Mouse (Mus musculus) lung, adult 2 months (tissue): Measurements from ENCODE around the gene Trove2. TPM values are rescaled to one million over a fixed set of nuclear protein-coding genes. Genes with fewer than 3 reads are reported as not detected.

ENCODE experiments used
- DNase-seq: peaks from one replicate; pipeline ENCODE4 v3.0.0; 2022
- H3K4me1 ChIP-seq: fragments of 200-500 bp; 2 replicates; pipeline ENCODE4 v1.6.1; 2011; ENCODE audit warnings: low read length; ENCODE audit not compliant: control insufficient read depth, insufficient read depth
- H3K4me3 ChIP-seq: fragments of 200-500 bp; replicated peaks from 2 replicates; pipeline ENCODE3; 2011; ENCODE audit warnings: low read depth, mild to moderate bottlenecking, control low read depth, low read length; ENCODE audit errors: extremely low read depth
- CTCF ChIP-seq: fragments of 200-500 bp; IDR thresholded peaks from 2 replicates; pipeline ENCODE4 v1.5.1; 2011; ENCODE audit warnings: mild to moderate bottlenecking, low read length, control low read depth; ENCODE audit not compliant: insufficient read depth
- POLR2A ChIP-seq: fragments of 200-500 bp; IDR thresholded peaks from 2 replicates; pipeline ENCODE4 v1.6.1; 2011; ENCODE audit warnings: low read depth, mild to moderate bottlenecking, control low read depth, low read length, borderline replicate concordance; ENCODE audit errors: extremely low read depth
- WGBS: fragments of 180-500 bp; shearing (Covaris S2); methylation state at CpG from one replicate; pipeline ENCODE4 v1.1.7; 2018; 5-methylcytosine and 5-hydroxymethylcytosine counted together
- polyA plus RNA-seq: library from polyadenylated mRNA; depleted of rRNA; stranded (reverse); fragments of >200 nt; gene quantifications from 2 replicates; pipeline ENCODE4 v1.2.3, GENCODE M21; 2012; rRNA removed

The Trove2 gene
- polyA plus RNA-seq, 1 experiment: 5.1 TPM

DNA sequence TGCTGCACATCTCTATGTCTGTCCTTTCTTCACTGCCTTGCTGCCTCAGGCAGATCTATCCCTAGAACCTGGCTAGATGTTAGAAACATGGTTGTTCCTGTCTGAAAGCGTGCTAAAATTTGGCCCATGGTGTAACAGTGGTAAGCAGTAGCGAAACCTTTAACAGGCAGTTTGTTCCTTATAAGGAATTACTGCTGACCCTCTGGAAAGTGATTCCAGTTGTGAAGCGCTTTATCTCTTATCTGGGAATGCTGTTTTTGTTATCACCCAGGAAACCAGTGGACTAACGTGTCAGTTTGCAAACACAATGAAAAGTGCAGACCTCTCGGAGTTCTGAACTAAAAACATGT lies 66.3 kb downstream of the Trove2 start:
- TF ChIP-seq POLR2A (no peak), CTCF (no peak)
- DNase-seq: no peak
- Histone ChIP-seq H3K4me3 (no peak overlapping the region), H3K4me1 (no peaks in the 10 kb centered on the region)
- WGBS: 50% methylated on average over 5 of the region's 5 CpGs

DNA sequence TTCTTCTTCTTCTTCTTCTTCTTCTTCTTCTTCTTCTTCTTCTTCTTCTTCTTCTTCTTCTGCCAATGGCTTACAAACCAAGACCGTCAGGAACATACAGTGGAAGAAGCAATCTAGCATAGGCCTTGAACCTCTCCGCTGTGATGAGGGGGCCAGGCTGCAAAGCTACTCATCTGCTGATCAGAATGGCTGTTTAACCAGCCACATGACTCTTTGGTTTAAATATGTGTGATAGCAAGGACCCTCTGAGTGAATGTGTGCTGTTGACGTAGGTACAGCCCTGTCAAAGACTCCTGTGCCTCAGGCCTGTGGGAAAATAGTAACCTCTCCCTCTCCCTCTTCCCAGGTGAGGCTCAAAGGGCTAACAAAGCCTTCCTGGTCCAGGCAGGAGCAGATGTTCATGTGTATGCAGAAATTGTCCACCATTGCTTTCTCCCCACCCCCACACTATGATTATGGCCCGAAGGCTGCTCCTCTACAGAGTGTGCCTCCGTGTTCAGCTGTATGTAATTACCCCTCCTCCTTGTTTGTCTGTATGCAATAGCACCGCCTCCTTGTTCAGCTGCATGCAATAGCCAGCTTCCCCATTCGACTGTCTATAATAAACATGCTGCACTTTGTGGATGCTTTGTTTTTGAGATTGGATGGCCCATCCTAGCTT lies 66.8 kb downstream of the Trove2 start:
- Histone ChIP-seq H3K4me1 (no peaks in the 10 kb centered on the region), H3K4me3 (no peak overlapping the region)
- WGBS: 58% methylated on average over 7 of the region's 7 CpGs
- TF ChIP-seq POLR2A: no peak
- TF ChIP-seq CTCF: no peak
- no peak for DNase-seq

DNA sequence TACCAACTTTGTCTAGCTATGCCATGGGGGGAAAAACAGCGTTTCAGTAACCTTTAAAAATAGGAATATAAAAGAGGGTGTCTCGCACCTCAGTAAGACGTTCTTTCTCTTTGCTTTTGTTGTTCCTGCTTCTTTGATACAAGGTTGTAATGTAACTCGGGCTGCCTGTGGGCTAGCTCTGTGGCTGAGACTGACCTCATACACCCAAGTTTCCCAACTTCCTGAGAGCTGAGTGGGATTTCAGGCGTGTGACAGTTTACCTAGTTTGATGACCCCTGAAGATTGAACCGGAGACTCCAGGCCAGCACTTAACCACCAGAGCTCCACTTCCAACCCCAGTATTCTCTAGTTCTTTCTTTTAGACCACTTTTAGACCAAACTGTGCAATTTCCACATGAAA lies 68.5 kb downstream of the Trove2 start:
- Histone ChIP-seq H3K4me1 (no peaks in the 10 kb centered on the region), H3K4me3 (no peak overlapping the region)
- no peak for DNase-seq
- 57% methylated on average over 6 of the region's 6 CpGs for WGBS
- TF ChIP-seq POLR2A (no peak), CTCF (no peak)

DNA sequence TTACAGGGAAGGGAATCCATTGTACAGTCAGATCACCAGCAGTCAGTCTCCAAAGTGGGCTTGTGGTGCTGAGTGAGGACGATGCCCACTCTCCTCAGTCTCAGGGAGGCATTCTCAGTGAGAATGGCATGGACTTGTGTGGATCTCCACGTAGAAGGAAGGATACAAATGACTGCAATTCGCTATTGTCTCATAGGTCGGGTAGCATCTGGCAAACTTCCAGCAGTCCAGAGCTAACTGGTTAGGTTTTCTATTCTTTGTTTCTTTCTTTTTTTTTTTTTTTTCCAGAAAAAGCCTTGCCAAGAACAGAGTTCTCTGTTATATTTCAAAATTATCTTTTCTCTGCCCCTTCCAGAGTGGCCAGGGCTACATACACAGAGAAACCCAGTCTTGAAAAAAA lies 69.9 kb downstream of the Trove2 start:
- Histone ChIP-seq H3K4me3 (no peak overlapping the region), H3K4me1 (no peaks in the 10 kb centered on the region)
- WGBS: 56% methylated on average over 4 of the region's 4 CpGs
- TF ChIP-seq POLR2A: no peak
- no peak for TF ChIP-seq CTCF
- DNase-seq: no peak

DNA sequence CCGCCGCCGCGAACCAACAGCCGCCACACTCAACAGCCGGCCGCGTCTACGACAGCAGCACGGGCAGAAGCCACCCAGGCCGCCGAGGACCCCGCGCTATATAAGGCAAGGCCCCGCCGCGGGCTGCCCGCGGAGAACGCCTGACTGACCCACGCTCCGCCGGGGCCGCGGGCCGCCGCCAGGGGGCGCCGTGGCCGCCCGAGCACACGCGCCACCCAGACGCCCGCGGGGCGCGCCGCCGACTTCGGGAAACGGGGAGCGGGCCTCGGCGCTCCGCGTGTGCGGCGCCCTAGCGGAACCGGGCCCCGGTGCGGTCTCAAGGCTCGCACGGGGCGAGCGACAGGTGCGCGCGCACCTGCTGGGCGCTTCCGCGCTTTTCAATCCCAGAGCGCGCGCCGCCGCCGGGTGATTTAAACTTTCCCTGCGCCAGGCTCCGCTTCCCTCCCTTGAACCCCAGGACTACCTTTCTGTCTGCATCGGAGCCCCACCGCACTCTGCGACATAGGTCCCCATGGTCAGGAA lies 74.1 kb downstream of the Trove2 start, which contains the start of gene Cdc73:
Cdc73 (minus strand) TSS at position 153 of the 522 bp plus-strand sequence.
- WGBS: 1% methylated on average over 69 of the region's 74 CpGs
- peak; percentile 25; the same call in 1 of the 2 replicates for TF ChIP-seq CTCF
- TF ChIP-seq POLR2A: peak; percentile 59; the same call in 1 of the 2 replicates
- peak; percentile 88 for DNase-seq
- Histone ChIP-seq H3K4me1 (no peaks in the 10 kb centered on the region; the same call in 1 of the 2 replicates), H3K4me3 (peak within 1 kb of the TSS; percentile 85)

DNA sequence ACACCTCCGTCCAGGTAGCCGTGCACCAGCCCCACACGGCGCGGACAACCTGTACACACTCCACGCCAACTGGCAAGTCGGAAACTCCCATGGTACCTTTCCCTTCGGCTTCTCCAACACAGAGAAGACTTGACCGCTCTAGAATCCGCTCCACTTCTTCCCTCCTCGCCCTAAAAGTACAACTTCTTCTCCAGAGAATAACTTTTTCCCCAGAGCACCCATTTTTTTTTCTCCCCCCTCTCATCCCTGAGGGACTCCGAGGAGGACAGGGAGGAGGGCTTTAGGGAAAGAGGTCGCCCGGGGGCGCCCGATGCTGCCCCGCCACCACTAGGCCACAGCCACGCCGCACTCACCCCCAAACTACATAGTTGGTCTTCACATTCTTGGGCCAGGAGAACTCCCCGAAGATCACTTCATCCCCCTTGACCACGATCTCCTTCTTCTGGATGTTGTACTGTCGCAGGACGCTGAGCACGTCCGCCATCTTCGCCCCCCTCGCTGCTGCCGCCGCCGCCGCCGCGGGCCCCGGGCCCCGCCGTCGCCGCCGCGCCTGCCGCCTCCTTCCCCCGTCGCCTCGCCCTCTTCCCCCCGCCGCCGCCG lies 74.6 kb downstream of the Trove2 start:
- WGBS: 2% methylated on average over 46 of the region's 48 CpGs
- TF ChIP-seq CTCF (no peak), POLR2A (no peak)
- no peak for DNase-seq
- Histone ChIP-seq H3K4me1 (no peaks in the 10 kb centered on the region; the same call in 1 of the 2 replicates), H3K4me3 (peak overlapping the region; percentile 85)

DNA sequence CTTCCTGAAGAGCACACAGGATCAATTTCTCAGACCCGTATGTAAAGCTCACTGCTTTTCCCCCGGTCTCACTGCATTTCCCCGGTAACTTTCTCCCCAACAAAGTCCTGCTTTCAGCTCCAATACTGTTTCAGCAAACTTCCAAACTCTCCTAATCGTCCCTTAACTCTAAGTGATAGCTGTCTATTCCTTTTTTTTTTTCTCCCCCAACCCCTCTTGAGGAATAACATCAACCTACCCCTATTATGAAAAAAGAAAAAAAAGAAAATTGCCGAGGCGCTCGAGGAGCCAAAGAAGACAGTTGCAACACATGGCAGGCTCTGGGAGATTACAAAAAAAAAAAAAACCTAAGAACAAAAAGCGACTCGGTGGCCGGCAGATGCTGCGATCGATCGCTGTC lies 75.1 kb downstream of the Trove2 start:
- under 1% methylated on average over 13 of the region's 13 CpGs for WGBS
- no peaks in the 10 kb centered on the region; the same call in 1 of the 2 replicates for H3K4me1 ChIP-seq
- TF ChIP-seq POLR2A (no peak), CTCF (no peak)
- no peak for DNase-seq
- peak overlapping the region; percentile 85 for H3K4me3 ChIP-seq

Other genes starting within 250 kb of the Trove2 start
- gene B3galt2, start 136.4 kb downstream of the Trove2 start, polyA plus RNA-seq: 0.19 and 0.20 TPM in 2 replicates
- 0.94 and 3.2 TPM in 2 replicates for gene Cdc73, start 74.2 kb downstream of the Trove2 start, polyA plus RNA-seq
- 17.2 and 21.5 TPM in 2 replicates for gene Glrx2, start 60.7 kb downstream of the Trove2 start, polyA plus RNA-seq
- 3.1 and 4.8 TPM in 2 replicates for gene Uchl5, start 204 bp upstream of the Trove2 start, polyA plus RNA-seq
- 6.1 and 22.9 TPM in 2 replicates for gene Rgs2, start 227.1 kb upstream of the Trove2 start, polyA plus RNA-seq